Mouse (Mus musculus) cortical plate, adult 2 months (tissue): Measurements from ENCODE around the gene Sycp1.

ENCODE experiments used
- CTCF ChIP-seq: fragments of 200-500 bp; IDR thresholded peaks from 2 replicates; pipeline ENCODE4 v1.5.1; 2011; ENCODE audit warnings: mild to moderate bottlenecking, control low read depth, low read length; ENCODE audit not compliant: insufficient read depth; ENCODE audit errors: extremely low read depth
- POLR2A ChIP-seq: fragments of 200-500 bp; IDR thresholded peaks from 2 replicates; pipeline ENCODE4 v1.6.1; 2011; ENCODE audit warnings: mild to moderate bottlenecking, low read length, control low read depth; ENCODE audit not compliant: insufficient read depth; ENCODE audit errors: extremely low read depth

DNA sequence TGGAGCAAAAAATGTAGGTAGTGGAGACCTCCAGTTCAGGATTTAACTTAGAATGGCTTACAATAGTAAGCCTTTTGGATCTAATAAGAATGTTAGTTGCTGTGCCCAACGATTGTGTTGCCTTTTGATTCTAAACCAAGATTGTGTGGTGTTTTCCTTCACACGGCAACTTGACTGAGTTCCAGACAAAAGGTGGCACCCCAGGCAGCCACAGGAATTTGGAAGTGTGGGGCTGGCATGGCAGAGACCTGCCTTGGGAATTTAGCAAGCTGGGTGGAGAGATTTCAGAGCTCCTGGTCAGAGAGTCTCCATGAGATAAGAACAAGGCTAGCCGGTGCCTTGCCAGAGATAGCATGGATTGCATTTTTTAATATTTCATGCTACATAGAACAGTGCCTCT is 19.7 kb upstream of the Sycp1 start:
- TF ChIP-seq POLR2A (no peak), CTCF (no peak)
